In genomic region chr19:46459256-46459655, GRCm38 (mm10) we compare ENCODE assay signal across 12 mouse cellular contexts. TPM values are rescaled to one million over a fixed set of nuclear protein-coding genes. Genes with fewer than 3 reads are reported as not detected.
DNase-seq lines count a peak whose midpoint lies in the region; ATAC-seq and TF ChIP-seq lines count a peak whose summit lies in the region.
"Had no signal": no experiment of that assay in that cellular context is flagged by ENCODE, and none has a peak within 500 bp of the region (broad histone marks: within the 10 kb centered on the region; RNA-seq: fewer than 3 reads in every experiment).

No protein-coding gene starts in this region.

- TF ChIP-seq POLR2A in small intestine, adult 2 months (IDR thresholded peaks at IDR 0.05; ENCODE audit: low read depth, low read length) = no peak

- H3K4me1 ChIP-seq in heart, embryonic 15.5 days (replicated peaks) = peaks cover 66% of the 10 kb centered on the region
- H3K4me1 ChIP-seq in lung, postnatal 0 days (ENCODE audit: insufficient read depth, low read depth, low read length) = peaks cover 30% of the 10 kb centered on the region
- peaks cover 32% of the 10 kb centered on the region for H3K4me1 ChIP-seq in embryonic facial prominence, embryonic 10.5 days
- H3K4me1 ChIP-seq in small intestine, adult 2 months (ENCODE audit: control insufficient read depth, insufficient read depth, insufficient read length, low read length) = peaks cover 50% of the 10 kb centered on the region
- H3K4me1 ChIP-seq in forebrain, embryonic 16.5 days (replicated peaks; ENCODE audit: control insufficient read depth, insufficient read depth, low read length) = no peaks in the 10 kb centered on the region

- TF ChIP-seq EP300 in lung, postnatal 0 days (IDR thresholded peaks at IDR 0.05) = peak; percentile 68

- peak overlapping the region; percentile 80 for H3K27ac ChIP-seq in heart, embryonic 15.5 days
- H3K27ac ChIP-seq in lung, postnatal 0 days (ENCODE audit: low read length) = peak overlapping the region; percentile 52
- 0 out of 2 replicates have a peak overlapping the region, but pooled peaks have one; percentile 35 for H3K27ac ChIP-seq in embryonic facial prominence, embryonic 10.5 days (replicated peaks)
- peak overlapping the region; percentile 95 for H3K27ac ChIP-seq in small intestine, adult 2 months (ENCODE audit: insufficient read depth, low read depth, low read length)
- no peak overlapping the region for H3K27ac ChIP-seq in forebrain, embryonic 16.5 days (ENCODE audit: low read length)
- H3K27ac ChIP-seq: stomach, embryonic 15.5 days had no signal

- H3K4me2 ChIP-seq in heart, embryonic 15.5 days = no peak overlapping the region
- no peak overlapping the region for H3K4me2 ChIP-seq in lung, postnatal 0 days (replicated peaks; ENCODE audit: low read depth, low read length)
- H3K4me2 ChIP-seq in forebrain, embryonic 16.5 days (ENCODE audit: low read length) = no peak overlapping the region
- H3K4me2 ChIP-seq: stomach, embryonic 15.5 days had no signal

- H3K4me3 ChIP-seq in heart, embryonic 15.5 days = no peak overlapping the region
- H3K4me3 ChIP-seq in lung, postnatal 0 days (ENCODE audit: low read depth, low read length) = no peak overlapping the region
- no peak overlapping the region for H3K4me3 ChIP-seq in embryonic facial prominence, embryonic 10.5 days
- peak overlapping the region; percentile 20 for H3K4me3 ChIP-seq in small intestine, adult 2 months (ENCODE audit: low read depth, low read length)
- no peak overlapping the region for H3K4me3 ChIP-seq in forebrain, embryonic 16.5 days (replicated peaks; ENCODE audit: low read length)
- H3K4me3 ChIP-seq: stomach, embryonic 15.5 days had no signal

- peak overlapping the region; percentile 1; the same call in 1 of the 2 replicates for H3K9ac ChIP-seq in heart, embryonic 15.5 days
- no peak overlapping the region for H3K9ac ChIP-seq in lung, postnatal 0 days (replicated peaks; ENCODE audit: low read depth)
- no peak overlapping the region for H3K9ac ChIP-seq in forebrain, embryonic 16.5 days (replicated peaks; ENCODE audit: low read depth, low read length)
- H3K9ac ChIP-seq: stomach, embryonic 15.5 days had no signal

- WGBS in heart, embryonic 15.5 days = 44% methylated on average over 10 of the region's 10 CpGs
- 31% methylated on average over 10 of the region's 10 CpGs for WGBS in lung, postnatal 0 days
- 79% methylated on average over 10 of the region's 10 CpGs for WGBS in embryonic facial prominence, embryonic 10.5 days
- 21% methylated on average over 10 of the region's 10 CpGs for WGBS in small intestine, adult 2 months
- 87% methylated on average over 10 of the region's 10 CpGs for WGBS in forebrain, embryonic 16.5 days

- H3K36me3 ChIP-seq in heart, embryonic 15.5 days = 0 out of 2 replicates have a peak, but pooled peaks cover 8% of the 10 kb centered on the region
- no peaks in the 10 kb centered on the region for H3K36me3 ChIP-seq in lung, postnatal 0 days (ENCODE audit: insufficient read depth, low read length)
- peaks cover 93% of the 10 kb centered on the region for H3K36me3 ChIP-seq in embryonic facial prominence, embryonic 10.5 days (replicated peaks)
- no peaks in the 10 kb centered on the region; the same call in 1 of the 2 replicates for H3K36me3 ChIP-seq in small intestine, adult 2 months (ENCODE audit: control insufficient read depth, insufficient read depth, low read length)
- H3K36me3 ChIP-seq in forebrain, embryonic 16.5 days (ENCODE audit: control insufficient read depth, insufficient read depth) = peaks cover 7% of the 10 kb centered on the region; the same call in 1 of the 2 replicates

- DNase-seq in heart, adult 11 months = no peak
- peak; percentile 77 for DNase-seq in lung, postnatal 0 days (ENCODE audit: low spot score)
- DNase-seq in lung, postnatal 4 days = no peak
- DNase-seq in embryonic facial prominence, embryonic 10.5 days (ENCODE audit: low spot score) = no peak
- no peak for DNase-seq in spleen, adult 12 weeks (ENCODE audit: low spot score)
- DNase-seq: gastrocnemius, postnatal 36 days; midbrain, embryonic 14.5 days; right cerebral cortex, postnatal 25 days had no signal

- H3K9me3 ChIP-seq in heart, embryonic 15.5 days (replicated peaks) = no peaks in the 10 kb centered on the region
- H3K9me3 ChIP-seq in lung, postnatal 0 days (ENCODE audit: low read length) = no peaks in the 10 kb centered on the region
- no peaks in the 10 kb centered on the region for H3K9me3 ChIP-seq in embryonic facial prominence, embryonic 10.5 days
- H3K9me3 ChIP-seq in forebrain, embryonic 16.5 days (ENCODE audit: control insufficient read depth, low read length) = no peaks in the 10 kb centered on the region
- H3K9me3 ChIP-seq: stomach, embryonic 15.5 days had no signal

- no peak for TF ChIP-seq CTCF in lung, postnatal 0 days (IDR thresholded peaks at IDR 0.05)
- no peak for TF ChIP-seq CTCF in small intestine, adult 2 months (IDR thresholded peaks at IDR 0.05; ENCODE audit: extremely low read depth, insufficient read length, insufficient replicate concordance, low read depth, low read length)

- H3K27me3 ChIP-seq in heart, embryonic 15.5 days = no peaks in the 10 kb centered on the region
- H3K27me3 ChIP-seq in lung, postnatal 0 days (replicated peaks; ENCODE audit: insufficient read depth, low read length) = no peaks in the 10 kb centered on the region
- no peaks in the 10 kb centered on the region for H3K27me3 ChIP-seq in embryonic facial prominence, embryonic 10.5 days (replicated peaks; ENCODE audit: low read depth, poor library complexity, severe bottlenecking)
- no peaks in the 10 kb centered on the region for H3K27me3 ChIP-seq in small intestine, adult 2 months (ENCODE audit: control insufficient read depth, insufficient read depth, low read length)
- no peaks in the 10 kb centered on the region for H3K27me3 ChIP-seq in forebrain, embryonic 16.5 days (replicated peaks; ENCODE audit: control insufficient read depth, insufficient read depth, low read length)
- H3K27me3 ChIP-seq: stomach, embryonic 15.5 days had no signal

- ATAC-seq in heart, embryonic 15.5 days (replicated peaks; ENCODE audit: insufficient number of reproducible peaks, insufficient read depth, low FRiP score, low read depth) = no peak
- no peak for ATAC-seq in lung, postnatal 0 days
- ATAC-seq in forebrain, embryonic 16.5 days = no peak

RNA-seq across cellular contexts. Expression of gene Trim8, which starts 42.2 kb away (rescaled TPM):
- 15.9 and 19.2 TPM in 2 replicates for polyA plus RNA-seq in heart, embryonic 15.5 days (2015; fragmentation: Nextera tagmentation; extraction: Ambion mirVana)
- 34.1 and 34.8 TPM in 2 replicates for polyA plus RNA-seq in lung, postnatal 0 days (2015; fragmentation: Nextera tagmentation; extraction: Ambion mirVana)
- polyA plus RNA-seq in embryonic facial prominence, embryonic 10.5 days (2016; fragmentation: Nextera tagmentation; extraction: Ambion mirVana) = 19.5 and 20.9 TPM in 2 replicates
- 42.3 and 54.8 TPM in 2 replicates for polyA plus RNA-seq in small intestine, adult 2 months (2012; rRNA removed)
- 24.5 and 27.7 TPM in 2 replicates for polyA plus RNA-seq in forebrain, embryonic 16.5 days (2015; fragmentation: Nextera tagmentation; extraction: Ambion mirVana)
